Mouse (Mus musculus) lung, embryonic 16.5 days (tissue): ENCODE data around the gene Scn3a. TPM values are rescaled to one million over a fixed set of nuclear protein-coding genes. Genes with fewer than 3 reads are reported as not detected.
"Not testable (repeated sequence)": the region's sequence is repeated elsewhere in the genome, so short reads cannot be mapped to it uniquely, and the experiment has no call there.

Source experiments
- ATAC-seq: fragments of 200-750 bp; cut with Nextera tagmentation; 2 replicates; pipeline ENCODE4 v1.8.0; 2017; ENCODE audit warnings: low read depth, mild to moderate bottlenecking, moderate library complexity
- H3K27ac ChIP-seq: fragments of 300-500 bp; sonication (generic); 2 replicates; pipeline ENCODE4 v1.5.1; 2014; ENCODE audit warnings: mild to moderate bottlenecking, control low read depth, low read length
- H3K27me3 ChIP-seq: fragments of 300-500 bp; sonication (generic); 2 replicates; pipeline ENCODE4 v1.6.1; 2014; ENCODE audit warnings: low read depth, low read length, mixed read lengths; ENCODE audit not compliant: control insufficient read depth, insufficient read depth
- H3K36me3 ChIP-seq: fragments of 300-500 bp; sonication (generic); 2 replicates; pipeline ENCODE4 v1.6.1; 2014; ENCODE audit warnings: low read length; ENCODE audit not compliant: control insufficient read depth, insufficient read depth
- H3K4me1 ChIP-seq: fragments of 300-500 bp; sonication (generic); replicated peaks from 2 replicates; pipeline ENCODE4 v1.6.1; 2014; ENCODE audit warnings: low read length, mixed read lengths; ENCODE audit not compliant: control insufficient read depth, insufficient read depth
- H3K4me2 ChIP-seq: fragments of 300-500 bp; sonication (generic); 2 replicates; pipeline ENCODE4 v1.6.1; 2014; ENCODE audit warnings: low read depth, low read length, control low read depth
- H3K4me3 ChIP-seq: fragments of 300-500 bp; sonication (generic); 2 replicates; pipeline ENCODE4 v1.5.1; 2014; ENCODE audit warnings: mild to moderate bottlenecking, low read length, control low read depth
- H3K9ac ChIP-seq: fragments of 300-500 bp; sonication (generic); 2 replicates; pipeline ENCODE4 v1.6.1; 2014; ENCODE audit warnings: low read length, control low read depth
- H3K9me3 ChIP-seq: fragments of 300-500 bp; sonication (generic); 2 replicates; pipeline ENCODE4 v1.6.1; 2016; ENCODE audit warnings: low read length; ENCODE audit not compliant: control insufficient read depth
- WGBS: fragments of 180-500 bp; shearing (Covaris S2); extraction: QIAGEN DNeasy Blood & Tissue Kit; methylation state at CpG from one replicate; pipeline ENCODE4 v1.1.7; 2014; 5-methylcytosine and 5-hydroxymethylcytosine counted together
- polyA plus RNA-seq: library from polyadenylated mRNA; unstranded; fragments of >200 nt; fragmentation: Nextera tagmentation; extraction: Ambion mirVana; gene quantifications from 2 replicates; pipeline ENCODE4 v1.2.1, GENCODE M21; 2015

Scn3a gene
- polyA plus RNA-seq, 1 experiment from 2014 or later: 2.5 TPM

DNA sequence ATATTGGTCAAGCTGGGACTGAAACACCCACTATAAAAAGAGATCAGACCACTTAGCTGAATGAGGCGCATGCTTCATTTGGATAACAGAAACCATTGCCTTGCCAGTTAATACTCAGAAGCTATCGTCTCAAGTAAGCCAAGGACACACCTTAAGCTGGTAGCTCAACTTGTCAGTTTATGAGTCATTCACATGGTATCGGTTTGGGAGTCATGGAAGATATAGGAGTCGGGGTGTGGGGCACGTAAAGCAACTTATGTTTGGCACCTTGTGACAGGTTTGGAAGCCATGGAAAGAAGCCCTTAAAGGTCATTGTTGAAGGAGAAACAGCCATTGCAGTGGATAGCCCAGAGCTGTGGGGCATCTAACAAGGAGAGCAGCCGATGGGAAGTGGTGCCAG is 113.7 kb downstream of the Scn3a start:
- no peak for ATAC-seq
- 90% methylated on average over 6 of the region's 6 CpGs for WGBS

DNA sequence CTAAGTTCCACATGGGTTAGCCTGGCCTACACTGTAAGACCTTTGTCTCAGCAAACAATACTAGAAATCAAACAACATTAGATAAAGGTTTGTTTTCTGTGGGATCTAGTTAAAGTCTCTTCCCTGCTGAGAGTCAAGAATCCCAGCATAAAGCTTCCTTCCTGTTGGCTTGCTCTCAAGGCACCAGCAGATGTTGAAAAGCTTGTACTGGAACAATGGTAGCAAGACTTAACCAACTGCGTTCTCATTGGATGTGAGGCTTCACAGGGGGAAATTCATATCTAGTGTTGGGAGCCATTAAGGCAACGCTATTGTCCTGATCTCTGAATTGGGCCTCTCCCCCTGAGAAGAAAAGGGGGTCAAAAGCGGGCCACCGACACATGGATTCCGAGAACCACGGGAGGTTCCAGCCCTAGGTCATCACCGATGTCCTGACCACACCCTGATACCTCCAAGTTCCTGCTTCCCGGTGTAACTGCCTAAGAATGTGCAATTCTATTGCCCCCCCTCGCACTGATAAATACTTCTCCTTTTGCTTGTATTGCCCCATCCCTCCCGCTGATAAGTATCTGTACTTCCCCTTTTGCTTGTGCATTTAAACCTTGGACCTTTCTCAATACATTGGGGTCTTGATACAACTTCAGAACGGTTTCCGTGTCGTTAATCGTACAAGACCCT is 115.9 kb downstream of the Scn3a start:
- not testable (repeated sequence) for H3K27ac ChIP-seq
- 92% methylated on average over 12 of the region's 14 CpGs for WGBS

More for the DNA sequence above, 113.7 kb downstream of the Scn3a start:
- Histone ChIP-seq H3K36me3 (no peaks in the 10 kb centered on the region), H3K9ac (no peak overlapping the region), H3K4me1 (no peaks in the 10 kb centered on the region), H3K27me3 (no peaks in the 10 kb centered on the region), H3K27ac (no peak overlapping the region), H3K4me2 (no peak overlapping the region), H3K9me3 (no peaks in the 10 kb centered on the region), H3K4me3 (no peak overlapping the region)

DNA sequence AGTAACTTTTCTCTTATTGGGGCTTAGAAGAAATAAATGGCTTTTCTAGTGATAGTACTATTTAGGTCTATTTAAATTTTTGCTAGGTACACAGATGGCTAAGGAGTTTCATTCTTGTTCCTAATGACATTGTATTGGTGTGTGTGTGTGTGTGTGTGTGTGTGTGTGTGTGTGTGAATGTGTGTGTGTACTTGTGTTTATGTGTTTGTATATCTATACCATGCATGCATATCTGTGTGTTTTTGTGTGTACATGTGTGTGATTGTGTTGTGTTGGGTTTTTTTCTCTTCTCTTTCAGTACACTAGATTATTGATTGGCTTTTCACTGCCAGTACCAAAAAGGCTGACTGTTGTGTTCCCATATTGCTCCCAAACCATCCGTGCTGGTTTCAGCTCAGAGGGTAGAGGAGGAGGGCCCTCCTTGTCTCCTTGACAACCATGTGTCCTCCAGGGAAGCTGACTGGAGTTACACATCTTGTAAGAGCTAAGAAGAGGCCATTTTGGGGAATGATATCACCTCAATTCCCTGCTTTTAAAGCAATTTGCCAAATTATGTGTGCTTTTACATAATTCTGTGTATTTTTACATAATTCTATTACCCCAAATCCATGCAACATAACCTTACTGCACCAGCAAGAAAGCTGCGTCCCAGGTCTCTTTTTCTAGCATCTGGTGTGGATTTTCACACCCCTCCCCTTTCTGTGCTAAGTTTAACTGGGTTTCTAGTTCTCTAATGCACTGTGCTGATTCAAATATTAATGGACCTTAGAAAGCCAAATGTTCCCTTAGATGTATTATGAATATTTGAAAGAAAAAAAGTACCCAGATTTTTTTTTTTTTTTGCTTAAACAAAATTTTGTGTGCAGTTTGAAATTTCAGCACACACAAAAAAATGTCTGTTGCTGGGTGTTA is 116.7 kb downstream of the Scn3a start:
- H3K27ac ChIP-seq: no peak overlapping the region
- no peak for ATAC-seq
- 38% methylated on average over 2 of the region's 2 CpGs for WGBS
- H3K4me2 ChIP-seq: no peak overlapping the region
- no peaks in the 10 kb centered on the region for H3K9me3 ChIP-seq
- H3K4me3 ChIP-seq: no peak overlapping the region
- H3K36me3 ChIP-seq: no peaks in the 10 kb centered on the region
- H3K9ac ChIP-seq: no peak overlapping the region
- H3K27me3 ChIP-seq: no peaks in the 10 kb centered on the region
- no peaks in the 10 kb centered on the region for H3K4me1 ChIP-seq

More for the DNA sequence above, 115.9 kb downstream of the Scn3a start:
- not testable (repeated sequence) for H3K27me3 ChIP-seq, ATAC-seq, H3K4me2 ChIP-seq, H3K9ac ChIP-seq, H3K36me3 ChIP-seq, H3K4me1 ChIP-seq, H3K9me3 ChIP-seq, H3K4me3 ChIP-seq

DNA sequence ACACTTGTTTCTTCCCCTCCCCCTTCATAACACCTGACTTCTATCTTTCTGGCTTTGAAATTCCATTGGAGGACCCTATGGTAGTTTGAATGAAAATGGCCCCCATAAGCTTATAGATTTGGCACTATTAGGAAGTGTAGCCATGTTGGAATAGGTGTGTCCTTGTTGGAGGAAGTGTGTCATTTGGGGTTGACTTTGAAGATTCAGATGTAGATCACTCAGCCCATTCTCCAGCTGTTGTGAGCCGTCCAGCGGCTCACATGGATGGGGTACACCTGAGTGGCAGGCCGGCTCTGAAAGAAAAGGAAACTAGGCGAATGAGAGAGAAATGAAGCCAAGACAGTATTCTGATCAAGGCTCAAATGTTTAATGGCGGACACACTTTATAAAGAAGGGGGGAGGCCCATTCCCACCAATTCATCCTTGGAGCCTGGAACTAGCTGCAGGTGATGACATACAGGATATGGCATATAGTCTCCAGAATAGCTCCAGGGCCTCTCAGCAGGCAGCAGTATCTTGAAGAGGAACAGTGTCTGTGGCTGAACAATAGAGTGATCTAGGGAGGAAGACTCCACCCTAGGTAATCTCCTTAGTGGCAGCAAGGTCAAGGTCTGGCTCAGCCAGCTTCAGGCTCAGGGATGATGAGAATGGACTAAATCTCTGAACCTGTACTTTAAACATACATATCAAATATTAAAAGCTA is 118.2 kb downstream of the Scn3a start:
- Histone ChIP-seq H3K36me3 (no peaks in the 10 kb centered on the region), H3K9ac (no peak overlapping the region), H3K27me3 (no peaks in the 10 kb centered on the region), H3K4me1 (no peaks in the 10 kb centered on the region), H3K4me3 (no peak overlapping the region), H3K27ac (no peak overlapping the region), H3K4me2 (no peak overlapping the region), H3K9me3 (no peaks in the 10 kb centered on the region)
- ATAC-seq: no peak
- WGBS: 88% methylated on average over 5 of the region's 5 CpGs

DNA sequence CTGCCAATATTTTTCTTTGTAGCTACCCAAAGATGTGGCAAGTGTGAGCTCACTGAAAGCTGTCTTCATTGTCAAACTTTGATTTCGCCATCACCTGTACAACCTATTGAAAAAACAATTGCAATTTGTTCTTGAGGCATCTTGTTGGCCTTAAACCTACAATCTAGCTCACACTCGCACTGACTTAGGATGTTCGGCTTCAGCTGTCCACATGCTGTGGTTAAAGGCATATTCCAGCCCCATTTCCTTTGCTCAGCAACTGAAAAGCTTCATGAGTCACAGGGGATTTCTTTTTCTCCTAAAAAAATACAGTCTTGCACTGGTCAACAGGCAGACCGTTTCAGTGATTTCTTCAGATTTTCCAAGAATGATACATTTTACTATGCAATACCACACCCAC is 124.3 kb downstream of the Scn3a start:
- no peaks in the 10 kb centered on the region for H3K9me3 ChIP-seq
- no peaks in the 10 kb centered on the region; the same call in 1 of the 2 replicates for H3K4me1 ChIP-seq
- H3K27me3 ChIP-seq: no peaks in the 10 kb centered on the region
- H3K36me3 ChIP-seq: no peaks in the 10 kb centered on the region
- WGBS: 78% methylated on average over 4 of the region's 4 CpGs
- H3K4me2 ChIP-seq: no peak overlapping the region
- no peak overlapping the region for H3K4me3 ChIP-seq
- no peak overlapping the region for H3K27ac ChIP-seq
- H3K9ac ChIP-seq: no peak overlapping the region
- no peak for ATAC-seq

DNA sequence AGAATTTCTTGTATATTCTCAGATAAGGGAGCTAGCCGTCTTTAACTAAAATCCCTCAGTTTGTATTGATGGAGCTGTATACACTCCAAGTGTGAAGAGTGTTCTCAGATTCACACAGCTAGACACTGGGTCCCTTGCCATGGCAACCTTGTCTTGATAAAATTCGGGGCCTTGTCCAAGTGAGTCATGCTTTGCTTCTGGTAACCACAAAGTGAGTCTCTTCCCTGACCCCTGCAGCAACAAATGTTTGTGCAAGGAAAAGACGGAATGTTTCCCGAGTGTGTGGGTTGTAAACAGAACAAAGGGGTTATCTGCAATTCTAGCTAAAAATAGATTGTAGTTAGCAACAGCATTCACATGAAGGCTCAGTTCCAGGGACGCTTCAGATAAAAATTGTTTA is 125.9 kb downstream of the Scn3a start:
- ATAC-seq: no peak
- WGBS: 14% methylated on average over 5 of the region's 5 CpGs
- Histone ChIP-seq H3K27me3 (no peaks in the 10 kb centered on the region), H3K4me1 (no peaks in the 10 kb centered on the region; the same call in 1 of the 2 replicates), H3K4me2 (no peak overlapping the region), H3K27ac (no peak overlapping the region), H3K9me3 (no peaks in the 10 kb centered on the region), H3K4me3 (no peak overlapping the region), H3K9ac (no peak overlapping the region), H3K36me3 (no peaks in the 10 kb centered on the region)

DNA sequence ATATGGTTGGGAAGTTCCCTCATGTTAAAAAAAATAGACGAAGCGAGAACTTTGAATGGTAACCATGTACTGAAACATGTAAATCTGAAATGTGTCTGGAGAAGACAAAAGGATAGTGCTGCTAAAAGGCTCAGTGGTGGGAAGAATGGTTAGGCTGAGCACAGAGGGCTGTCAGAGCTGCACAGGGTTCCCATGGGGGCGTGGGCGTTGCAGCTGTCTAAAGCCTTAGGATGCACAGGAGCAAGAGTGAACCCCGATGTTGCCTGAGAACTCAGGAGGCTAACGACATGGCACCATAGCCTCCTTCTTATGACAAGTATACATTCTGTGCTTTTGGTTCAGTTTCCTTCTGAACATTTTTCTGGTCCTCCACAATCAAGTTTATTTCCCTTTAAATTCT is 126.3 kb downstream of the Scn3a start:
- 70% methylated on average over 6 of the region's 6 CpGs for WGBS

DNA sequence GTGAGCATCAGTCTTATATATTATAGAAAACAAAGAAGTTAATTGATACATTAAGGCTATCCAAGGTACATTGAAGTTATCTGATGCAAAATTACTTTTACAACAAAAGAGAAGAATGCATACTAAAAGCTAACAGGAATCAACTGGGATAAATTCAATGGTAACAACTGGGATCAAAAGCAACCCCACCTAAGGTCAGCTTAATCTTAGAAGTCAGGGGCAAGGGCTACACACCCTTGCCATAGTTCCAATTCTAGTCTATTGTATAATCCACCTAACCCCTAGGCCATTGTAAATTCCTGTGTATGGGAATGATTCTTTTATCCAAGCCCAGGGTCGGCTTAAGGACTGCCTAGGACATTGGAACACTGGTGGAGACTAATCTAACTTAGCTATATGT is 130.5 kb downstream of the Scn3a start:
- ATAC-seq: no peak
- Histone ChIP-seq H3K9me3 (no peaks in the 10 kb centered on the region), H3K4me3 (no peak overlapping the region), H3K27me3 (no peaks in the 10 kb centered on the region), H3K4me1 (no peaks in the 10 kb centered on the region; the same call in 1 of the 2 replicates), H3K36me3 (no peaks in the 10 kb centered on the region), H3K9ac (no peak overlapping the region), H3K4me2 (no peak overlapping the region), H3K27ac (no peak overlapping the region)
- WGBS: 64% methylated on average over 1 of the region's 1 CpGs

More for the DNA sequence above, 126.3 kb downstream of the Scn3a start:
- no peak overlapping the region for H3K4me3 ChIP-seq
- no peak overlapping the region for H3K4me2 ChIP-seq
- no peaks in the 10 kb centered on the region for H3K27me3 ChIP-seq
- H3K9me3 ChIP-seq: no peaks in the 10 kb centered on the region
- no peaks in the 10 kb centered on the region; the same call in 1 of the 2 replicates for H3K4me1 ChIP-seq
- H3K9ac ChIP-seq: no peak overlapping the region
- ATAC-seq: no peak
- no peaks in the 10 kb centered on the region for H3K36me3 ChIP-seq
- no peak overlapping the region for H3K27ac ChIP-seq

DNA sequence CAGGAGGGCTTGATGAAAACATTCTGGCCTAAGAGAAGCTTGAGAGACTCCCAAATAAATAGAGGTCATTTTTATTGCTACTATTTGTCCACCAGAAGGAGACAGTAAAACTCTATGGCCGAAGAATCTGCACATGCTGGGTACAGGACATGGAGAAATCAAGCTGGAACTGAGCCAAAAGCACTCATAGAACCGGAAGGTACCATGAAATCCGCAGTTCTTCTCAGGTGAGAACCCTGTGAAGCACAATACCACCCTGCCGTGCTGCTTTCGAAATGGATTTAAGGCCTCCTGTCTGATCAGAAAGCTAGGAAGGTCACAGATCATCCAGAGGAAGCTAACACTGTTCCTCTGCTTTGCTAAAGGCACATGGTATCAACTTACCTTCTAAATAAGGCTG is 143.9 kb downstream of the Scn3a start:
- Histone ChIP-seq H3K36me3 (no peaks in the 10 kb centered on the region), H3K27ac (no peak overlapping the region), H3K27me3 (no peaks in the 10 kb centered on the region), H3K9me3 (no peaks in the 10 kb centered on the region), H3K4me3 (no peak overlapping the region), H3K4me2 (no peak overlapping the region), H3K9ac (no peak overlapping the region), H3K4me1 (no peaks in the 10 kb centered on the region)
- no peak for ATAC-seq
- WGBS: 62% methylated on average over 5 of the region's 5 CpGs
